Mouse (Mus musculus) heart, postnatal 0 days (tissue): ENCODE measurements around the gene Ccna1. TPM values are rescaled to one million over a fixed set of nuclear protein-coding genes. Genes with fewer than 3 reads are reported as not detected.

Experiments used
- ATAC-seq: fragments of 200-750 bp; cut with Nextera tagmentation; 2 replicates; pipeline ENCODE4 v1.8.0; 2017; ENCODE audit warnings: low read depth, moderate number of reproducible peaks, moderate library complexity; ENCODE audit not compliant: insufficient read depth
- DNase-seq: peaks from one replicate; pipeline ENCODE4 v3.0.0-alpha.2; 2016; ENCODE audit warnings: low spot score
- H3K27ac ChIP-seq: fragments of 300-500 bp; sonication (generic); 2 replicates; pipeline ENCODE4 v1.5.1; 2014; ENCODE audit warnings: low read depth, mild to moderate bottlenecking
- H3K27me3 ChIP-seq: fragments of 300-500 bp; sonication (generic); 2 replicates; pipeline ENCODE4 v1.6.1; 2014; ENCODE audit warnings: low read length, mixed read lengths; ENCODE audit not compliant: control insufficient read depth, insufficient read depth
- H3K36me3 ChIP-seq: fragments of 300-500 bp; sonication (generic); replicated peaks from 2 replicates; pipeline ENCODE4 v1.6.1; 2014; ENCODE audit warnings: low read length, mixed read lengths; ENCODE audit not compliant: control insufficient read depth, insufficient read depth
- H3K4me1 ChIP-seq: fragments of 300-500 bp; sonication (generic); 2 replicates; pipeline ENCODE4 v1.6.1; 2014; ENCODE audit warnings: antibody characterized with exemption; ENCODE audit not compliant: control insufficient read depth, insufficient read depth
- H3K4me2 ChIP-seq: fragments of 300-500 bp; sonication (generic); 2 replicates; pipeline ENCODE4 v1.6.1; 2014; ENCODE audit warnings: low read depth, mild to moderate bottlenecking, low read length, moderate library complexity
- H3K4me3 ChIP-seq: fragments of 300-500 bp; sonication (generic); 2 replicates; pipeline ENCODE4 v1.5.1; 2014; ENCODE audit warnings: low read depth, low read length
- H3K9ac ChIP-seq: fragments of 300-500 bp; sonication (generic); replicated peaks from 2 replicates; pipeline ENCODE4 v1.6.1; 2014; ENCODE audit warnings: low read depth, low read length, mixed read lengths
- H3K9me3 ChIP-seq: fragments of 300-500 bp; sonication (generic); replicated peaks from 2 replicates; pipeline ENCODE4 v1.6.1; 2016; ENCODE audit warnings: low read length; ENCODE audit not compliant: control insufficient read depth
- CTCF ChIP-seq: IDR thresholded peaks from 2 replicates; pipeline ENCODE4 v1.5.1; 2016; ENCODE audit warnings: antibody characterized with exemption, control low read depth, low read depth
- EP300 ChIP-seq: IDR thresholded peaks from 2 replicates; pipeline ENCODE4 v1.6.1; 2016; ENCODE audit warnings: antibody characterized with exemption, low read depth
- WGBS: fragments of 180-500 bp; shearing (Covaris S2); extraction: QIAGEN DNeasy Blood & Tissue Kit; methylation state at CpG from one replicate; pipeline ENCODE4 v1.1.7; 2014; 5-methylcytosine and 5-hydroxymethylcytosine counted together
- polyA plus RNA-seq: library from polyadenylated mRNA; unstranded; fragments of >200 nt; fragmentation: Nextera tagmentation; extraction: Ambion mirVana; gene quantifications from 2 replicates; pipeline ENCODE4 v1.2.1, GENCODE M21; 2015
- total RNA-seq: library from RNA; depleted of rRNA; stranded (reverse); fragments of >200 nt; gene quantifications from 2 replicates; pipeline ENCODE4 v1.2.3, GENCODE M21; 2014; ENCODE audit warnings: low replicate concordance; rRNA removed

Ccna1 gene
- total and polyA plus RNA-seq, 2 experiments from 2014 or later, result 0.15 to 1.3 TPM

GRCm38 (mm10) chr3:55011681-55012080 is 43.6 kb downstream of the Ccna1 start:
- Histone ChIP-seq H3K4me3 (no peak overlapping the region), H3K27me3 (no peaks in the 10 kb centered on the region), H3K9me3 (no peaks in the 10 kb centered on the region), H3K27ac (no peak overlapping the region), H3K9ac (no peak overlapping the region), H3K4me2 (no peak overlapping the region), H3K4me1 (no peaks in the 10 kb centered on the region), H3K36me3 (no peaks in the 10 kb centered on the region)
- peak; percentile 30 for DNase-seq
- ATAC-seq, result no peak
- WGBS, result 16% methylated on average over 7 of the region's 7 CpGs
- no peak for TF ChIP-seq EP300
- TF ChIP-seq CTCF, result no peak

GRCm38 (mm10) chr3:55008965-55009741 is 46.1 kb downstream of the Ccna1 start:
- H3K9me3 ChIP-seq, result no peaks in the 10 kb centered on the region
- ATAC-seq (no peak), DNase-seq (no peak)
- H3K4me2 ChIP-seq, result no peak overlapping the region
- H3K9ac ChIP-seq, result no peak overlapping the region
- H3K4me3 ChIP-seq, result no peak overlapping the region
- H3K4me1 ChIP-seq, result no peaks in the 10 kb centered on the region
- H3K27me3 ChIP-seq, result no peaks in the 10 kb centered on the region
- 66% methylated on average over 6 of the region's 6 CpGs for WGBS
- TF ChIP-seq CTCF, result no peak
- no peak for TF ChIP-seq EP300
- no peak overlapping the region for H3K27ac ChIP-seq
- H3K36me3 ChIP-seq, result no peaks in the 10 kb centered on the region

- 60% methylated on average over 4 of the region's 4 CpGs for WGBS
- ATAC-seq, result no peak
Measured at GRCm38 (mm10) chr3:55004036-55004435, 51.3 kb downstream of the Ccna1 start.

GRCm38 (mm10) chr3:55001677-55002076 is 53.6 kb downstream of the Ccna1 start:
- Histone ChIP-seq H3K27ac (no peak overlapping the region), H3K9ac (no peak overlapping the region), H3K36me3 (no peaks in the 10 kb centered on the region), H3K4me3 (no peak overlapping the region), H3K4me1 (no peaks in the 10 kb centered on the region), H3K27me3 (0 out of 2 replicates have a peak, but pooled peaks cover 3% of the 10 kb centered on the region), H3K4me2 (no peak overlapping the region), H3K9me3 (no peaks in the 10 kb centered on the region)
- DNase-seq, result no peak
- no peak for TF ChIP-seq CTCF
- WGBS, result 59% methylated on average over 4 of the region's 4 CpGs
- ATAC-seq, result no peak

More at GRCm38 (mm10) chr3:55004036-55004435, 51.3 kb downstream of the Ccna1 start:
- H3K4me1 ChIP-seq, result no peaks in the 10 kb centered on the region
- H3K27ac ChIP-seq, result no peak overlapping the region
- TF ChIP-seq EP300 (no peak), CTCF (no peak)
- DNase-seq, result no peak
- no peaks in the 10 kb centered on the region for H3K36me3 ChIP-seq
- H3K9ac ChIP-seq, result no peak overlapping the region
- H3K9me3 ChIP-seq, result no peaks in the 10 kb centered on the region
- no peak overlapping the region for H3K4me2 ChIP-seq
- H3K27me3 ChIP-seq, result no peaks in the 10 kb centered on the region
- no peak overlapping the region for H3K4me3 ChIP-seq

Other genes starting within 250 kb of the Ccna1 start
- gene Rfxap, start 247.7 kb downstream of the Ccna1 start, total RNA-seq, result 10.4 and 14.5 TPM in 2 replicates
- gene Rfxap, start 247.7 kb downstream of the Ccna1 start, polyA plus RNA-seq, result 21.2 and 22.1 TPM in 2 replicates
- gene Sertm1, start 139.6 kb downstream of the Ccna1 start, total RNA-seq, result 0.38 and 1.7 TPM in 2 replicates
- gene Sertm1, start 139.6 kb downstream of the Ccna1 start, polyA plus RNA-seq, result 0.04 and 0.11 TPM in 2 replicates
- 20.7 and 22.0 TPM in 2 replicates for gene Spg20, start 56.6 kb upstream of the Ccna1 start, total RNA-seq
- gene Spg20, start 56.6 kb upstream of the Ccna1 start, polyA plus RNA-seq, result 17.7 and 20.6 TPM in 2 replicates
- not detected in 2 replicates for gene Ccdc169, start 81.8 kb upstream of the Ccna1 start, total RNA-seq
- not detected in 2 replicates for gene Ccdc169, start 81.8 kb upstream of the Ccna1 start, polyA plus RNA-seq
- gene Sohlh2, start 126.5 kb upstream of the Ccna1 start, total RNA-seq, result not detected in 2 replicates
- not detected in 2 replicates for gene Sohlh2, start 126.5 kb upstream of the Ccna1 start, polyA plus RNA-seq
- 5.6 and 18.7 TPM in 2 replicates for gene Dclk1, start 186.9 kb upstream of the Ccna1 start, total RNA-seq
- gene Dclk1, start 186.9 kb upstream of the Ccna1 start, polyA plus RNA-seq, result 4.9 and 5.8 TPM in 2 replicates